Mouse (Mus musculus) brain, embryonic 14.5 days (tissue): ENCODE results near the gene Clpx. TPM values are rescaled to one million over a fixed set of nuclear protein-coding genes. Genes with fewer than 3 reads are reported as not detected.
"Not testable (repeated sequence)": the region's sequence is repeated elsewhere in the genome, so short reads cannot be mapped to it uniquely, and the experiment has no call there.

ENCODE experiments used
- DNase-seq: peaks from one replicate; pipeline ENCODE4 v3.0.0-alpha.2; 2011; ENCODE audit warnings: low read depth
- CTCF ChIP-seq: fragments of 200-500 bp; IDR thresholded peaks from 2 replicates; pipeline ENCODE4 v1.5.1; 2012; ENCODE audit warnings: inconsistent platforms, mild to moderate bottlenecking, moderate library complexity, borderline replicate concordance; ENCODE audit not compliant: insufficient read depth, insufficient read length; ENCODE audit errors: extremely low read depth
- POLR2A ChIP-seq: fragments of 200-500 bp; IDR thresholded peaks from 2 replicates; pipeline ENCODE4 v1.6.1; 2012; ENCODE audit warnings: mild to moderate bottlenecking, inconsistent platforms, borderline replicate concordance; ENCODE audit not compliant: poor library complexity, insufficient read depth, insufficient read length, severe bottlenecking; ENCODE audit errors: extremely low read depth
- polyA plus RNA-seq: library from polyadenylated mRNA; depleted of rRNA; stranded (reverse); fragments of >200 nt; gene quantifications from 2 replicates; pipeline ENCODE4 v1.2.3, GENCODE M21; 2012

The Clpx gene
- polyA plus RNA-seq, 1 experiment = 20.1 TPM

DNA sequence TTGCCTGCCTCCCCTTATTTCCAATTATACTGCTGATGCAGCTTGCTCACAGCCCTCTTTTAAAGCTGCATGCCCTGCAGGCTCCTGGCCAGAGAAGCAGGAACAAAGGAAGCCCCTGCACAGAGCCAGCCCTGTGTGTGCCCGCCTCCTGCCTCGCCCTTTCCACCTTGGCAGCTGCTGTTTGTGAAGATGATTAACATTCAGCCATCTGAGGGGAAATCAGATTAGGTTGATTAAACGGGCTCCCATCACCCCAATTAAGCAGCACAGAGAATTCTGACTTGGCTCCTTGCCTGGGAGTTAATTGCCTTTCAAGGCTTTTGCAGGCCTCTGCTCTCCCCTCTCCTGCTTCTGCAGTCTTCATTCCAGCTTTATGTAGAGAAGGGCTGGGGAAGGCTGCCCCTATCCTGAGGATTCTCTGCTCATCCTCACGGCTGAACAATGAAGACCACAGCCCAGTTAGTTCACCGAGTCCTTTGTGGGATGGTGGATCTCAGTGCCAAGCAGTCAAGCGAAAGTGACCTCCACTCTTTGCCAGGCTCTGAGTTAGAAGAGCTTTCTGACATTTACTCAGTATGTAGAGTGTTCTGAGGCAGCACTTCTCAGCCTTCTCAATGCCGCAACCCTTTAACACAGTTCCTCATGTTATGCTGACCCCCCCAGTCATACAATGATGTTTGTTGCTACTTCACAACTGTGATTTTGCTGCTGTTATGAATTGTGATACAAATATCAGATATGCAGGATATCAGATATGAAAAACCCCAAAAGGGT is 26.1 kb upstream of the Clpx start:
- TF ChIP-seq CTCF (no peak), POLR2A (no peak)
- peak; percentile 99 for DNase-seq

DNA sequence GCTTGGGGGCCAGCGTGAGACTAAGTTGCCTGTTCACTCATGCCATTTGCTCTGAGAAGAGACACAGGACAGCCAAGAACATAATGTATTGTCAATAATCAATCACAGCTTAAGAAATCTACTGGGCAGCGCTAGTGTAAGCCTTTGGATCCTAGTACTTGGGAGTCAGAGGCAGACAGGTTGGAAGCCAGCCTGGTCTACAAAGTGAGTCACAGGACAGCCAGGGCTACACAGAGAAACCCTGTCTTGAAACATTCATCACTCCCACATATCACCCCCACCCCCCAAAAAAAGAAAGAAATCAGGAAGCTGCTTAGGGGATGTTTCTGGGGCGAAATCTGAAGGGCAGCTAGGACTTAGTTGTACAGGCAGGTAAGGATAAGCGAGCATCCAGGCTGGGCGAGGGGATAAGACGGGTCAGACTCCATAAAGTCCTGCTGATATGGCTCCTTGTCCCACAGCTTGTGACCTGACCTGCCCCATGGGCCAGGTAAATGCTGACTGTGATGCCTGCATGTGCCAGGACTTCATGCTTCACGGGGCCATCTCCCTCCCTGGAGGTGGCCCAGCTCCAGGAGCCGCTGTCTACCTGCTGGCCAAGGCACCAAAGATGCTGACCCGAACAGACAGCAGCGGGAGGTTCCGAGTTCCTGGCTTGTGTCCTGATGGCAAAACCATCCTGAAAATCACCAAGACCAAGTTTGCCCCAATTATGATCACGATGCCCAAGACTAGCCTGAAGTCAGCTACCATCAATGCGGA is 20.8 kb upstream of the Clpx start:
- TF ChIP-seq POLR2A (no peak), CTCF (no peak)
- no peak for DNase-seq

DNA sequence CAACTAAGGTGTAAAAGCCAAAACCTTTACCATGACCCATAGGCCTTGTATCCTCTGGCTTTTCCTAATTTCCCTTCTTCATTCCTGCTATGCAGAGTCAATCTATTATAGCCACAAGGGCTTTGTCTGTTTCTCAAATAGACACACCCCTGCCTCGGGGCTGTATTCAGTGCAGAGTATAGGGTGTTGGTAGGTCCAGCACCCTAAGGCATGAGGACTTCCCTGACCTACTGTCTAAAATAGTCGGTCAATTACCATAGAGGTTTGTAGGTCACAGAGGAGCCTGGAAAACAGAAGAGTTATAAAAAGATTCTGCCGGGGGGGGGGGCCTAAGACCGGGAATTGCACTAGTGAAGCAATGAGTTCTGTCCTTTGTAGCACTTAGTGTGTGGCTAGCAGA is 20.2 kb upstream of the Clpx start:
- no peak for TF ChIP-seq POLR2A
- TF ChIP-seq CTCF = no peak
- DNase-seq = no peak

DNA sequence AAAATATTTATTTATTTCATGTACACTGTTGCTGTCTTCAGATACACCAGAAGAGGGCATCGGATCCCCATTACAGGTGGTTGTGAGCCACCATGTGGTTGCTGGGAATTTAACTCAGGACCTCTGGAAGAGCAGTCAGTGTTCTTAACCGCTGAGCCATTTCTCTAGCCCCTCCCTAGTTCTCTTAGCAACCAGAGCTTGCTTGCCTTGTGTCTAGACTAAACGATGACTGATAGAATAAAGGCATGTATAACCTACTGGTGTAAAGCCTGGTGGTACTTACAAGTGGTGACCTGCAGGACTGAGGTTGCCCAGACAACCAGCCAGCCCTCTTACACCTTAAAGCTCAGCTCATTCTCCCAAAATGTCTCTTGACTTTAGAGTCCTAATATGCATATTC is 19.2 kb upstream of the Clpx start:
- DNase-seq = not testable (repeated sequence)

DNA sequence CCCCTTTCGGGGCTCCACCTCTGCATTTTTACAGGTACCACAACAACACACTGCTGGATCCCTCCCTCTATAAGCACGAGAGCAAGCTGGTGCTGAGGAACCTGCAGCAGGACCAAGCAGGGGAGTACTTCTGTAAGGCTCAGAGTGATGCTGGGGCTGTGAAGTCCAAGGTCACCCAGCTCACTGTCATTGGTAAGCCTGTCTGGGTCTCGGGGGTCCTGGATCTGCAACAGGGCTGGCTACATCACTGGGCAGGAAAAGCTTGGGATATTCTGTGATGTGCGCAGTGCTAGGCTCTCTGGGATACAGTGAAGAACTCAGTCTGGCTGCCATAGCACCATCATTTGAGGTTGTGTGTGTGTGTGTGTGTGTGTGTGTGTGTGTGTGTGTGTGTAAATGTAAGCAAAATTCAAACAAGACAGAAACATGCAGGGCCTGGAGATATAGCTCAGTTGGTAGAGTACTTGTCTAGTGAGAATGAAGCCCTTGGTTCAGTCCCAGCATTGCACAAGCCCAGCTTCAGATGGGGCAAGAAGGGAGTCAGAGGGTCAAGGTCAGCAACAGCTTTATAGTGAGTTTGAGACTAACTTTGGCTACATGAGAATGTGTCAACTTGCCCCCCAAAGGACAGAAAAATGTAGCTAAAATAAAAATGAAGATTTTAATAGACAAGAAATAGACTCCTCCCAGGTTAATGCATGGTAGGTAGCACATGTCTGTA is 18.1 kb upstream of the Clpx start:
- no peak for TF ChIP-seq CTCF
- TF ChIP-seq POLR2A = no peak
- no peak for DNase-seq

DNA sequence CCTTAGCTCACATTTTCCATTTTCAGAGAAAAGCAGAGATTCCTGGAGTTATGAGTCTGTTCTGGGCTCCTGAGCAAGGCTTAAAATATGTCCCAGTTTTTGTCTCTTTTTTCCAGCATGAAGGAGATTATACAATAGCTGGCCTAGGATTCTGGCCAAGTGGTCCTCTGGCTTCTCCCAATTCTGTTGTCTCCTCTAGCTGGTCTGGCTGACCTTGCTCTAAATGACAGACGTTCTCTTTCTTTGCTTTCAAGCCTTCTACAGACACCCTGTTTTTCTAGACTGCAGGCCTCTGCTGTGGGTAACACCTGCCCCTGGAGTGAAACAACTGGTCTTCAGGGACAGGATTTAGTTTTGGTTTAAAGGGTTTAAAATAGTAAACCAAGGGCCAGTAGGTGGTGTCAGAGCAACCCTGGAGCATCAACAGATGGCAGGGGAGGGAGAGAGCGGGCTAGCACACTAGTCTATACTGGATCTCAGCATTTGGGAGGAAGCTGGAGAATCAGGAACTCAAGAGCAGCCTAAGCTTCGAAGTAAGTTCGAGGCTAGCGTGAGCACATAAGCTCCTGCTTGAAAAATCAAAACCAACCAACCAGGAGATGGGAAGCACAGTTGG is 12.4 kb upstream of the Clpx start:
- TF ChIP-seq CTCF = no peak
- no peak for TF ChIP-seq POLR2A
- peak; percentile 32 for DNase-seq

DNA sequence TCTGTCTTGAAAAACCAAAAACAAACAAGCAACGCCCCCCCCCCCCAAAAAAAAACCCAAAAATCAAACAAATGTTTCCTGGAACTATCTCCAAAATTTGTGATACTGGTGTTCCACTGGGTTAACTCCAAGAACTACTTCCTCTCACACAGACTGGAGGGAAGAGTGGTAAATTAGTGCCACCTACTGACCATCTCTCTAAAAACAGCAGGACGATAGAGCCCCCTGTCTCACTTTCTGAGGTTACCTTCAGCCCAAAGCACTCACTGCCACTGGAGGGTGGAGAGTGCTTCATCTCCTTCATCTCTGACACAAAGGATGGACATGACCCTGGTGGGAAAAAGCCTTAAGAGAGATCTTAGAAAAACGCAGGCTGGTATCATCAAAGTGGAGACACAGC is 10.8 kb upstream of the Clpx start:
- peak; percentile 82 for DNase-seq
- no peak for TF ChIP-seq POLR2A
- TF ChIP-seq CTCF = peak; percentile 70; the same call in 1 of the 2 replicates

DNA sequence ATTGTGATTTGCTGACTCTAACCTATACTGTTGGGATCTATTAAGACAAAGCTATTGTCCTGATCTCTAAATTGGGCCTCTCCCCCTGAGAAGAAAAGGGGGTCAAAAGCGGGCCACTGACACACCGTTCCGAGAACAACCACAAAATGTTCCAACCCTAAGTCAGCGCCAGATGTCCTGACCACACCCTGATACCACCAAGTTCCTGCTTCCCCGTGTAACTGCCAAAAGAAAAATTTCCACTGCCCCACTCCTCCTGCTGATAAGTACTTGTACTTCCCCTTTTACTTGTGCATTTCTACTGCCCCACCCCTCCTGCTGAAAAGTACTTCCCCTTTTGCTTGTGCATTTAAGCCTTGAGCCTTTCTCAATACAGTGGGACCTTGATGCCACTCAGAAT is 5.8 kb upstream of the Clpx start:
- not testable (repeated sequence) for DNase-seq

DNA sequence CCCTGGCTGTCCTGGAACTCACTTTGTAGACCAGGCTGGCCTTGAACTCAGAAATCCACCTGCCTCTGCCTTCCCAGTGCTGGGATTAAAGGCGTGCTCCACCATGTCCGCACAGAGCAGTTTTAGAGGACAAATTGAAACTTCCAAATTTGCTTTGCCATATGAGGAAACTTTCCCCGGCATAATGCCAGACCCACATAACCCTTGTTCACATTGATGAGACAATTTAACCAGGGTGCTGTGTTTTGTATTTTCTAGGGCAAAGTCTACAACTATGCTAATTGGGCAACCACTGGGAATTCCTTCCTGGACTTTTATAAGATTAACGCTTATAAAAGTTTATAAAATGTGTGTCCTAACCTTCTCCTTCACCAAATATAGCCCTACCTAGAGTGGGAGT is 4.1 kb upstream of the Clpx start:
- TF ChIP-seq POLR2A (no peak), CTCF (no peak)

DNA sequence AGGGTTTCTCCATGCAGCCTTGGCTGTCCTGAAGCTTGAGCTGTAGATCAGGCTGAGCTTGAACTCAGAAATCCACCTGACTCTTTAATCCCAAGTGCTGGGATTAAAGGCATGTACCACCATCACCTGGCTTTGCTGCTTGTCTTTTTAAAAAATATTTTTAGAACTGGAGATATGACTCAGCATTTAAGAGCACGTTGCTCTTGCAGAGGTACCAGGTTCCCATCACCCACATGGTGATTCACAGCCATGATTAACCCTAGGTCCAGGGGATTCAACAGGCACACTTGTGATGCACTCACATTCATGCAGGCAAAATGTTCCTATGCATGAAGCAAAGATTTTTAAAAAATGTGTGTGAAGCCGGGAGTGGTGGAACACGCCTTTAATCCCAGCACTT is 1.6 kb upstream of the Clpx start:
- no peak for DNase-seq
- no peak for TF ChIP-seq CTCF
- TF ChIP-seq POLR2A = no peak

More for the DNA sequence above, 4.1 kb upstream of the Clpx start:
- no peak for DNase-seq

DNA sequence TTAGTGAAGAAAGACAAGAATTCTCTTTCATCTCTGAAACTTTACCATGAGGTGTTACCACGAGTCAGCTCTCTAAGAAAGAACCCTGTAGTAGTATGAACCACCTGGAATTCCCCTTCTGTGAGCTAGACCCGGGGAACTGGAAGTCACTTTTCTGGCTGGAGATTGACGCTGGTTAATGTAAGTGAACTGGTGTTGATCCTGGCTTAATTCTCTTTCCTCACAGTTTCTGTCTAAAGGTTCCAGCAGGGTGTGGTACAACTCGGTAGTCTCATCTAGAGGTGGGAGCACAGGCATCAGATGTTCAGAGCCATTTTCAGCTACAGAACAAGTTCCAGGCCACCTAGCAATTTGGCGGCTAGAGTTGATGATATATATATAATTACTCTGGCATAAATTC is 941 bp upstream of the Clpx start:
- no peak for DNase-seq
- TF ChIP-seq POLR2A = no peak
- no peak for TF ChIP-seq CTCF
